Mouse (Mus musculus): ENCODE data around the gene Col19a1.

DNA sequence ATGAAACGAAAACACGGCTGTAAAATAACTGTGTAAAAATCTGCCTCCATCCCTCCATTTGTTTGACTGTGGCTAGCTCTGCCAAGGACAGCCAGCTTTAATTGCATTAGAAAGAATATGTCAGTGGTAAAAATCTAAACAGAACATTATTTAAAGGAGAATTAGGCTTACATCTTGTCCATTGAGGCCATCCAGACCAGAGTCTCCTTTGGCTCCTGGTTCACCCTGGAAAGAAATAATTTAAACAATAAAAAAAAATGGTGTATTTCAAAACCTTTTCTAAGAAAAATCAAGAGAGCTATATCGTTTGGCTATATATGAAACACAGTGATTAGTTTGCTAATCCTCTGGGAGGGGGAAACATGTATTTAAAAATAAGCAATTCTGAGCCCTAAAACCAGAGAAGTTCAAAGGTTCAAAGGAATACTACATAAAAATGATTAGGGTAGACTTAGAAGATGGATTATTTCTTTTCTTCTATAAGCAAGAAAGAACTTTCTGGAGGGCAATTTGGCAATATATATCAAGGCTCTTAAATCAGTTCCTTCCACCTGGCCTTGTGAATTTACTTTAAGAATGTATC, 125.9 kb downstream of the Col19a1 start:
- TF ChIP-seq CTCF (IDR thresholded peaks at IDR 0.05; ENCODE audit: insufficient read depth, low read length) = no peak
- TF ChIP-seq POLR2A (IDR thresholded peaks at IDR 0.05; ENCODE audit: borderline replicate concordance, extremely low read depth, low read depth, low read length) = no peak

All from lung, adult 2 months (tissue).